Mouse (Mus musculus) yolk sac, embryonic 10.5 days (tissue): Measurements from ENCODE around the gene Fcho1.

Experiments
- DNase-seq: peaks from one replicate; pipeline ENCODE4 v3.0.0-alpha.2; 2017; ENCODE audit warnings: low spot score

Fcho1 gene

GRCm38 (mm10) chr8:71660325-71661120 is 65.0 kb downstream of the Fcho1 start:
- peak; percentile 53 for DNase-seq

GRCm38 (mm10) chr8:71659751-71660150 is 65.8 kb downstream of the Fcho1 start:
- no peak for DNase-seq

- DNase-seq = peak; percentile 46
These were observed 66.9 kb downstream of the Fcho1 start for GRCm38 (mm10) chr8:71658515-71659049.
